Mouse (Mus musculus): ENCODE results near the gene Hip1.

GRCm38 (mm10) chr5:135535867-135536266, 9.1 kb downstream of the Hip1 start:
- no peak for TF ChIP-seq CTCF (IDR thresholded peaks at IDR 0.05; ENCODE audit: low read depth)
- TF ChIP-seq EP300 (IDR thresholded peaks at IDR 0.05; ENCODE audit: low read depth) = no peak

All from heart, postnatal 0 days (tissue).